Mouse (Mus musculus): ENCODE measurements at regions not wholly inside any gene's neighbourhood (a gene's known extent, or its start where the extent isn't known, plus 50 kb on each side); places are given as distances from the start of the nearest gene placed in this dataset.

DNA sequence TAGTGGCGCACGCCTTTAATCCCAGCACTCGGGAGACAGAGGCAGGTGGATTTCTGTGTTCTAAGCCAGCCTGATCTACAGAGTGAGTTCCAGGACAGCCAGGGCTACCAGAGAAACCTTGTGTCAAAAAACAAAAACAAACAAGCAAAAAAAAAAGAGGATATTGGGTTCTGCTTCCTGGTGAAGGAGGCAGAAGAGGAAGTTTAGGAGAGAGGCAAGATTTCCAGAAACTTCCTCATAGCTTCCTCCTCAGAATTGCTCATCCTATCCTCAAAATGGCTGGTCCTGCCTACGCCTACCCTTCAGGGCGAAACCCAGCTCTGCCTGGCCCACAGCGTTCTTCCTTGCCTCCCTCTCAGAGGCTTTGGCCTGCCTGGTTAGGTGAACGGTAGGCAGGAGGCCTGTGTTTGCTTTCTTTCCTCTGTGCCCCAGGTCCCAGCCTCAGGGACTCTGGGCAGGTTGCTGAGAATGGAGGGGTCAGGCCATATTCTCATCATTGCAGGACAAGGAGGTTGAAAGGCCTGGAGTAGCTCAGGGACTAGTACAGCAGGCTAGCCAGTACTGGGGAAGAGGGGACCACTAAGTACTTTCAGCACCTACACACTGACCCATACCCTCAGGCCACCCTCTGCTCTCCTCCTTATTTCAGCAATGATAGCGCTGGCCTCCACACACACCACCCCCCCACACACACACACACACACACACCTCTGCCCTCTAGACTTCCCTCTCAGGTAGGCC is 79.6 kb downstream of the Zfp36l2 start:
- DNase-seq (ENCODE audit: low read depth), result no peak

DNA sequence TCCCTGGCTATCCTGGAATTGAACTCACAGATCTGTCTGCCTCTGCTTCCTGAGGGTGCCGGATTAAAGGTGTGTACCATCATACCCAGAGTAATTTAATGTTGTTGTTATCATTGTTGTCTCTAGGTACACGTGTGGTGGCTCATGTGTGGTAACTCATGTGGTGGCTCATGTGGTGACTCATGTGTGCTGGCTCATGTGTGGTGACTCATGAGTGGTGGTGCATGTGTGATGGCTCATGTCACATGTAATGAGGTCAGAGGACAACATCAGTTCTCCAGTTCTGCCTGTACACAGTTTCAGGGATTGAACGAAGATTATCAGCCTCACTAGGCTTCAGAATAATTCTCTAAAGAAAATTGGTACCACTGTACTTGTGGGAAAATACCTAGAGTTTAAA is 80.2 kb downstream of the Zfp36l2 start:
- no peak for DNase-seq (ENCODE audit: low read depth)

DNA sequence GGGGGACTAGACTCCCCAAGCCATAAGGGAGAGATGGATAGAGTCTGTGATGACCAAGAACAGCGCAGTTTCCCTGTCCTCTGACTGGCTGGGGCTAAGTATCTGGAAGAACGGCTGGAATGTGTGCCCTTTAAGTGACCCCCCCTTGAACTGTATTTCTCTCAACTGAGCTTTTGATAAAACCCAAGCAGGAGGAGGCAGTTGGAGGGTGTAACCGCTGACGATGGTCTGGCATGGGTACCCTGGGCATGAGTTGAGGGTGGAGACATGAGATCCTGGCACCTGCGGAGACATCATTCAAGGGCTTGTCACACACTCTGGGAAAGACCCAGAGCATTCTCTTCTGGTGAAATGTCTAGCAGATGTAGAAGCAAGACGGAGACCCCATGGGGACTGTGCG is 83.5 kb downstream of the Zfp36l2 start:
- peak; percentile 62 for DNase-seq (ENCODE audit: low read depth)

DNA sequence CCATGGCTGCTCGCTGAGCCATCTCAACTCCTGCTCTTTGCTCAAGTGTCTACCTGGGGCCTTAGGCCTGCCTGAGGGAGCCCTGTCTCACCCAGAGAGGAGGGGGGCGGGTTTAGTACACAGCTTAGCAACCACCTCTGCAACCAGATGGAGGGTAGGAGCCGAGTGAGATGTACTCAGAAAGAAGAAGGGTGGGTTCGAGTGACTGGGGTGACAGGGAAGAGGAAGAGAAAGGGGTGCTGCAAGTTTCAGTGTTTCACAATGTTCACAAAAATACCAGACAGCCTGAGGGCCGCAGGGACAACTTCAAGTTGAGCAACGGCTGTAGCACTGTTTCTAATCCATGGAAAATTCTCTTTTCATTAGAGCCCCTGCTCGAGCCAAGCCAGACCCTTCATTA is 84.4 kb downstream of the Zfp36l2 start:
- no peak for DNase-seq (ENCODE audit: low read depth)

DNA sequence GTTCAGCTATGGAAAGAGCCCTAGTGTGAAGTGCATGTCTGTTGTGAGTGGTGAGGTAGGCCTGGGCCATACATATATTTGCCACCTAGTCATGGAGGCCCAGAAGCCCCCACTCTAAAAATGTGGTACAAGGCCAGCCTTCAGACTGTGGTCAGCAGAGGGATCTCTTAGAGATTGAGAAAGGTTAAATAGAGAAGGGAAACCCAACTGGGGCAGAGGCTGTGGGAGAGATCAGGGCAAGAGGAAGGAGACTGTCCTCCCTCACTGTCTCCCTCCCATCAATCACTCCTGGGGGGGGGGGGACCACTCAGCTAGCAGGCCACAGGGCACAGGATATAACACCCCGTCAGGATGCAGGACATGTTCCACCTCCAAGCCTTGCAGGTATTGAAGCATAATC is 86.1 kb downstream of the Zfp36l2 start:
- no peak for DNase-seq (ENCODE audit: low read depth)

DNA sequence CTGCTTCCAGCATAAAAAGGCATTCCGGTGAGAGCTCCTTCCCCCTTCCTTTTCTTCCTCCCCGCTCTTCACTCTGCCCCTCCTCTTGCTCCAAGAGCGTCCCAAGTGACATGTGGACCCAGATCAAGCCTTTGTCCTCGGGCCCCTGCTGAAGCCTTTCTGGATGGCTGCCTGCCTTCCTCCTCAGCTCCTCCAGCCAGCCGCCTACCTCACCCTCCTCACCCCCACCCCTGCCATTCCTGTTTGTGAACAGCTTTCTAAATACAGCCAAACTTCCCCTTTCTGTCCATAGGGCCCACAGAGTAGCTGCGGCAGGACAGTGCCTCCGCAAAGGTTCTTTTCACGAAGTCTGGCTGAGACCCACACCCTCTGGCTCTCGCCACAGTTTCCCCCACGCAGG is 87.2 kb downstream of the Zfp36l2 start:
- DNase-seq (ENCODE audit: low read depth), result no peak

DNA sequence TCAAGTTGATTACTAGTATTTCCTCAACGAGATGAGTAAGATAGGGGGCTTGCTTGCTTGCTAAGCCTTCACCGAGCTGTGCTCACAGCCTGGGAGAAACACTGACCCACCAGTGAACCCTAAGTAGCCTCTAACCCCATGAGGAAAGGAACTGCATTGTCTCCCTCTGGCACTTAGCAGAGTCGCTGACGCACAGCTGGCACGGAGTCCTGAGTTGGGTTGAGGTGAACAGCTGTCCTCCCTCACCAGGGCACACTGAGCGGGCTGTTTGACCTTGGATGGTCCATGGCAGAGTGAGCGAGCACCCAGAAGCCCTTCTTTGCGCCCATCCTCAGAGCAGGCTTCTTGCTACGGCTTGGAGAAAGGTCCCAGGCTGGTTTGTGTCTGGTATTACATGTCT is 88.0 kb downstream of the Zfp36l2 start:
- DNase-seq (ENCODE audit: low read depth), result no peak

DNA sequence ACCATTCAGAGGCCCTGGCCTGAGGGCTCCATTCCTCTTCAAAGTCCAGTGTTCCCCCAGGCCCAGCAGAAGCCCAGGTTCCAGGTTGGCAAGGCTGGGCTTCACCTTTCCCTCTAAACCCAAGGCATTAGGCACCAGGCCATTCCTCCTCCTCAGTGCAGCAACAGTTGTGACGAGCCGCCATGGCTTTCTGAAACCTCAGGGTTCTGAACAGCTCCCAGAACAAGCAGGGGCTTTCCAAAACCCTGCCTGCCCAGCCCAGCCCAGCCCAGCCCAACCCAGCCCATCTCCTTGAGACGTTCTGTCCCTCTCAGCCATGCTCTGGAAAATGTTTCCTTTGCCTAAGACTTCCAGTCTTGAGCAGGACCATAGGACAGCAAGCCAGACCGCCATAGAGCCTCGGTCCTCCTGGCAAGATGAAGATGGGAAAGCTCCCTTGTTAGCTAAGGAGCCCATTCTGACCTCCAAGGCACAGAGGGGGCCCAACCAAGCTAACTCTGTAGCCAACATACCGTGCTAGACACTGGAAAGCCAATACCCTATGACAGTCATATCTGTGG is 89.8 kb downstream of the Zfp36l2 start:
- DNase-seq (ENCODE audit: low read depth), result no peak

DNA sequence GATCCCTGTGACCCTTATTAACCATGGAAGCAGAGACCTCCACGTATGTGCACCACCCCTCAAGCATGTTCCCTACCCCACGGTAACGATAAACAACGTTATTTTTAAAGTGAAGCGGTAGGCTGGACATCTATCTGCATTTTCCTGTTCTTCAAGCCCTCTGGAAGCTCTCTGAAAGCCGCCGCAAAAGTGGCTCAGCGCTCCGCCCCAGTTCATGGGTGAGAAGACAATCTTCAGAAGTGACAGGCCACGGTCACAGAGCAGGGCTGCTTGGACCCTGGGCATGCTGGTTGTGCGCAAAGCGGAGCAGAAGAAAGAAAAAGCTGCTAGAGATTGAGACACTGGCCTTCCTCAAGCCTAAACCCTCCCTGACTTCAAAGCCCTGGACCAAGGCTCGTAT is 90.5 kb downstream of the Zfp36l2 start:
- no peak for DNase-seq (ENCODE audit: low read depth)

DNA sequence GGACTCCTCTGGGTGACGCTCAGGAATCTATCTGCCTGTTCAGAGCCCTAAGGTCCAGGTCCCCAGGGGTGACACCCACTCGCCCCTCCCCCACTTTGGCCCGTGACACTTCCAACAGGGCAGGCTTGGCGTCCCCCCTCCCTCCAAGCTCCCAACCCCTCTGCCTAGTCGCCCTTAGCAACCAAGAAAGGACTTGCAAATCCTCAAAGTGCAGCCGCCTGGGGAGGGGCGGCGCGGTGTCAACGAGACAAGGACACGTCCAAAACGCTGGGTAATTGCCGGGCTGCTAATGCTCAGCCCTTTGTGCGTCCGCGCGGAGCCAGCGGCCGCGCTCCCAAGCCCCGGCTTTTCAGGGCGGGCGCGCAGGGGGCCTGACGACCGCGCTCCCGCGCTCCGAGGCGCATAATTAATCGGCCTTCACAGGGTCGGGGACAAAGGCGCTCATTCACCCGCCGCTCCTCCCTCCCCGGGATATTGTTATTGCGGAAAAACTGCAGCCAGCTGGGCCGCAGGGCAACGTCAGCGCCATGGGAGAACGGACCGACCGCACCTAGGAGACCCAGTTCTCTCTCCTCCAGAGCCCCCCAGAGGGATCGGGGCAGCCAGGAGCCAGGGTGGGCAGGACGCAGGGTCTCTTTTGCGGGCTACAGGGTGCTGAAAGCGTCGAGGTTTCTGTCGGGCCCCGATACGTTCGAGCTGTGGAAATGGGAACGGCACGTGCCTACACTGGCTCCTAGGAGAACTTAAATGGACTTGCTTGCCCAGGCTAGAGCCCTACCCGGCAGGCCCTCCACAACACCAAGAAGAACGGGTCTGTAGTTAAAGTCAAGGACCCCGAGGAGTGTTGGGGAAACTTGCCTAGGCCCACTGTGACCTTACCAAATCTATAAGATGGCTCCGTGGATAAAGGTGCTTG is 91.1 kb downstream of the Zfp36l2 start:
- DNase-seq (ENCODE audit: low read depth), result no peak

DNA sequence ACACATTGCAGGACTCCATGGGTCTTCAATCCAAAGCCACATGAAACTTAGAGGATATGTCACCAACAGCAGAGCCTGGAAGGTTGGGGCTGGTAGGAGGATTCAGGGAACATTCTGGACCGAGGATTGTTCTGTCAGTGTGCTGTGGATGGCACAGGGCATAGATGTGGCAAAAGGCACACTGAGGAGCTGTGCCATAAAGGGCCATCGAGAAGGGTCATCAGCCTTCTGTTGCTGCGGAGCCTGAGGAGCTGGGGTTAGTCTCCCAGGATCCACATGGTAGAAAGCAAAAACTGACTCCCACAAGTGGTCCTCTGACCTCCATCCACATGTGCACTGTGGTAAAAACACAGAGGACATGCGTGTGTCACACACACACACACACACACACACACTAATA is 91.9 kb downstream of the Zfp36l2 start:
- DNase-seq (ENCODE audit: low read depth), result no peak

DNA sequence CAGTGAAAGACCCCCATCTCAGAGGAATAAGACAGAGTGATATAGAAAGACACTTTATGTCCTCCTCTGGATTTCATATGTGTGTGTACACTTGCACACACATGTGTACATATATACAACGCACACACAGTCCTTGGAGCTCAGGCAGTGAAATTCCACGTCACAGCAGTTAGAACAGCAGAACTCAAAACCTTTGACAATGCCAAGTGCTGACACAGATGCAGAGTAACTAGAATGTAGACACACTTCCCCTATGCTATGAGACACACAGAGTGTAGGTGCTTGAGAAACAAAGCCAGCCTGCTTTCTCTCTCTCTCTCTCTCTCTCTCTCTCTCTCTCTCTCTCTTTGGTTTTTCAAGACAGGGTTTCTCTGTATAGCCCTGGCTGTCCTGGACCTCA is 92.7 kb downstream of the Zfp36l2 start:
- no peak for DNase-seq (ENCODE audit: low read depth)

DNA sequence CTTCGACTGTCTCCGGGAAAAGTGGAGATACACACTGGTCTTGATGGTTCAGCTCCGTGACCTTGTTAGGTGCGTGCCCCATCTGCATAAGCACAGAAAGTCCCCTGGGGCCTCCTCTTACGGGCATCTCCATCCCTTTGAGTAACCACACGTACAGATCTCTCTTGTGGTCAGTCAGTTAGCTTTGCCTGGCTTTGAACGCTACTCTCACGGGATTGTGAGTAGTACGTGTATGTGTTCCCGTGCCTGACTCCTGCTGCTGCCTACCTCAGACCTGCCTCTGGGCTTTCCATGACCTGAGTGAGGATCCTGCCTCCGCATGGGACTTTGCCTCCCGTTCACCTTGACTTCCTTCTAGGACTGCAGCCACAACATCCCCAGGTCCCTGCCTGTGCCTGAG is 101.4 kb downstream of the Zfp36l2 start:
- no peak for DNase-seq (ENCODE audit: low read depth)

DNA sequence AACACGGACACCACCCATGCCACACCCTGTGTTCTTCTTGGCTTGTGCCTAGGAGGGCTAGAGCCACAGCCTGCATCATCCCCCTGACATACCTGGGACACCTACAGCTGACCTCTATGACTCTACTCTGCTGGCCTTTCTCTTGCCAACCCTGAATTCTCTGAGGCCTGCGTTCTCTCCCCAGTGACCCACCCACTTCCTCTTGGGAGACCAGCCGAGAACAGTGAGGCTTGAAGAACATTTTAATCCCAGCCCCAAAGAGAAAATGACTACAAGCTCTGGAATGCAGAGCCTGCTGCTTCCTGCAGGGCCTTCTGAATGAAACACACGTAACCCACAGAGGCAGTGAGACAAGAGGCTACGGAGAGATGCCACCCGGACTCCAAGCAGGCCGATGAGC is 102.0 kb downstream of the Zfp36l2 start:
- DNase-seq (ENCODE audit: low read depth), result peak; percentile 74

DNA sequence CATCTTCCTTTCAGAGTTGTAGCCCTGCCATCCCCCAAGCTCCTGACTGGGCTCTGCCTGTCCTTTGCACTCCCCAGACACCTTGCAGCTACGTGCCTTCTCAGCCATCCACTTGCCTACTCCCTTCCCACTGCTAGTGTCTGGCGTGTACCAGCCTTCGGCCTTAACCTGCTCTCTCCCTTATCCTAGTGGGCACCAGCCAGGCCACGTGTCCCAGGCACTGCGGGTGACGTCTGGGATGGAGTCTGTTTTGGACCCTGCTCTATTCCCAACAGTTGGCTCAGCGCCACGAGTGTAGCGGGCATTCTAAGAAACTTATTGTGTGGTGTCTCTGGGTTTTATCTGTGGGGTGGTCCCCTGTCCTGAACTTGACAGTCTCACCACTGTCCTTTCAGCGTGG is 102.5 kb downstream of the Zfp36l2 start:
- DNase-seq (ENCODE audit: low read depth), result no peak

DNA sequence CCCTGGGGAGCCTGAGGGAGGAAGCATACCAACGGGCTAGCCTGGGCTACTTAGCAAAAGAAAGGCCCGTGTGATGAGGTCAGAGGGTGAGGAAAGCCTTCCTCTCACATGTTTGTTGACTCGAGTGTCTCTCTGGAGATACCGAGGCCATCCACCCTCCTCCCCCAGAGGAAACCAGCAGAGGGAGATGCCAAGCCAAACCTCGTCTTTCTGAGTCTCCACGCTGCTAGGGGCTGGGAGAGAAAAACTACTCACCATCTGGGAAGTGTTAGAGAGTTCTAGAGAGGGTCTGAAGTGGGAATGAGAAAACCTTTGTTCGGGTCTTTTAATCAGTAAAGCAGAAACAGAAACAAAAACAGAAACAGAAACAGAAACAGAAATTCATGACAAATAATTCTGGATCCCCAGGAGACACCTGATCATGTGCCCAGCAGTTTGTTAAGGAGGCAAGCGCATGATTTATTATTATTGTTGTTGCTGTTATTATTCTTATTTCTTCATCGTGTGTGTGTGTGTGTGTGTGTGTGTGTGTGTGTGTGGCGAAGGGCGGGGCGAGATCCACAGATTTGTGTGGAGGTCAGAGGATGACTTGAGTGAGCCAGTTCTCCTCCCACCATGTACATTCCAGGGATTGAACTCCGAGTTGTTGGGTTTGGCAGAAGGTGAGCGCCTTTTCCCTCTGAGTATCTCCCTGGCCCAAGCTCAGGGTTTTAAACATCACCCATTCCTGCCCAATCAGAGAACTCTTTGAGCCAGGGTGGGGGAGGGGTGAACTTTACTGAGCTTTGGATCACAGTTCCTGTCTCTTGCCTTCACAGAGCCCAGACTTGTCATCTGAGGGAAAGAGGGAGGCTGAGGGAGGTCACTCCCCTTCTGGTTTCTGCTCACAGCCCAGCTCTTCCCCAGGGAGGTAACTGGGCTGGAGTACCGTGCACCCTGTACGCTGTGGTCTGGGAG is 104.2 kb downstream of the Zfp36l2 start:
- DNase-seq (ENCODE audit: low read depth), result peak; percentile 92

DNA sequence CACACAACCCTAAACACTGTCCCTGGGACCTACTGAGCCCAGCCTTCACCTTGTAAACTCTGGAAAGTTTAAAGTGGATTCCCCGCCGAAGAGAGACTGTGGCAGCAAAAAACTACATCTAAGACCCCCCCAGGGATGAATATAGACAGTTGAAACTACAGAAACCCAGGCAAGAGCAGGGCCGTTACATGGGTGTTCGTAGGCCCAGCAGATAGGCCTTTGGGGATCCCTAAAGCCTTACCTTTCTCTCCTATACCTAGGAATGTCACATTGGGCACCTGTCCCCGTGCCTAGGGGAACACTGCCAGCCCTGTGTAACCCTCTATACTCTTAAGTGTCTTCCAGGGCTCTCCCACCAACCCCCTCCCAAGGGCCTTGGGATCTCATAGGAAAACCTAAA is 105.2 kb downstream of the Zfp36l2 start:
- DNase-seq (ENCODE audit: low read depth), result no peak

DNA sequence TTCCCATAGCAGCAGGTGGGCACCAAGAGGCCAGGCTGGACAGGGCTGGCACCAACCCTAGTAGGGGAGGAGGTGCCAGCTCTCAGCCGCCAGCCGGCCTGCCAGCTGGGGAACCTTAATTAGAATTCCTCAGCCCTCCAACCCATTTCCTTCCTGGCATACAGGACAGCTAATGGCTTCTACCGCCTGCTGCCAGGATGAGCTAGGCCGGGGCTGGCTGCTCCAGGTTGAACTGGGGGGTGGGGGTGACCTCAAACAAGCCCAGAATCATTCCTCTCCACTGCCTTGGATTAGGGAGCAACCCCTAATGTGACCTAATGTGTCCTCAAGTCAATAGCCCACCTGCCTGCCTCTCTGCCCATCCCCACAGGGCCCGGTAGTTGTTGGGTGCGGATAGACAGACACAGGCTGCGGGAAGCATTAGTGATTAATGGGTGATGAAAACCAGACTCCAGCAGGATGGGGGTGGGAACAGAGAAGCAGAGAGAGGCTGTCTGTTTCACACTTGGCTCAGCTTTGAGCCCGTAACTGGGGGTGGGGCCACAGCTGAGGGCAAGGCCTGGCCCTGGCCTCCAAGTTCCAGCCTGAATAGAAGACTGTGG is 105.9 kb downstream of the Zfp36l2 start:
- DNase-seq (ENCODE audit: low read depth), result peak; percentile 81

DNA sequence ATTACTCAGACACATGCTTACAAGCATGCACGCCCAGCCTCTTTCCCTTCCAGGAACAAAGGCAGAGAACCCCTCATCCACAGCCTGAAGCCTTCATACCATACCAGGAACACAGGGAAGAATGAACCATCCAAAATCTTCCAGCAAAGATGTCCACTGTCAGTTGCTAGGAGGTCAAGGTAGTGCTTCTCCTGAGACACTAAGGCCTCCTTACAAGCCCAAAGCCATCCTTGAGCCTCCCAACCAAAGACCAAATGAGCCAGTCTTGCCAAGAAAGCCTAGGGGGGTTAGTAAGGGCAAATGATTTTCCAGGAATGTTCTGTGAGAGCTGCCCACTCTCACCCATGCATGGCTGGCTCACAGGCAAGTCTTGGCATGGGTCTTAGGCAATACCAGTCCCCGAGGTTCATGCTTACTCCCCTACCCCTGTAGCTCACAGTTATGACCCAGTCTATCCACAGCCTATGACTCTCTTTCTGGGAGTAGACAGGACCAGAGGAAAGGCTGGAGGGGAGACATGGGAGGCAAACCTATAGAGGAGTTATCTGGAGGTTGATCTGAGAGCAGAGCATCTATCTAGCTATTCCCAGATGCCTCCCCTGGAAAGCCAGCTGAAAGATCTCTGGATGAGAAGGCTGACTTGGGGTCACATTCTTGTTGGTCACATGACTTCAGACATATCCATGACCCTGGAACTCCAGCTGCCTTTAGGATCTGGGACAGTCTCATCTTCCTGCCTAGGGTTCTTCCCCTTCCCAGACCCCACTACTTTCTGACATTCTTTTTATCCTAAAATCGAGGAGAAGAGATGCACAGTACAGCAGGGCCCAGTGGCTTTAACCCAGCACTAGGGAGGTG is 112.4 kb downstream of the Zfp36l2 start:
- DNase-seq (ENCODE audit: low read depth), result no peak

DNA sequence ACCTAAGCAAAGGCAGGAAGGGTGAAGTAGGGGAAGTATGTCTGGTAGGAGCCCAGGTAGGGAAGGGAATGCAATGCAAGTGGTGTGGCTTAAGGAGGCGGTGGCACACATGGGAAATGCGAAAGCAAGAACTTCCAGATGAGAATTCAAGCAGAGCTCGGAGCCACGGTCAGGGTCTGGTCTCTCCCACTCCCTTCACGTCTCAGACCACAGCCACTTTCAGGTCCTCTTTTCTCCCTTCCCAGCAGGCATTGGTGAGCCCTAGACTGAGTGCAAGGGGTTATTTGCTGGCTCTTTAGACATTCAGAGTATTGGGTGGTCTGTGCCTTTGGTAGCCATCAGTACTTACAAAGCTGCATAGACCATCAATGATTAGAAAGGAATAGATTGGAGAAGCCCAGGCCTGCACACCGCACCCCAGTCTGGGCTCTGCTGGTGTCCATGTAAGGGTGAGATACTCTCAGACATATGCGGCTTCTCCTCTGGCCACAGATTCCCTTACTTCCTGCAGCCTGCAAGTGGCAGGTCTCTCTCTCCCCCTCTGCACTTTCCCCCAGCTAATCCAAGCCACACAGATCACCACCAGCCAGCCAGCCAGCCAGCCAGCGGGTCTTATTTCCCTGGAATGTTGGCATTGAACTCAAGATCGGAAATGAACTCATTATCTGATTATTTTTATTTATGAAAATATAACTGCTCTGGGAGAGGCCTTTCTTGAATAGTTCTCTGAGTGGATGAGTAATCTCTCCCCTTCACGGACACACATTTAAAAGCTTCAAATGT is 113.6 kb downstream of the Zfp36l2 start:
- DNase-seq (ENCODE audit: low read depth), result peak; percentile 70

Measured in fibroblast of lung, adult 2 months (primary cell).